Mouse (Mus musculus) myocyte (in vitro differentiated cells): ENCODE results near the gene Ndufa9.

Source experiments
- CEBPB ChIP-seq: IDR thresholded peaks from 2 replicates; pipeline ENCODE4 v1.6.1; 2011; ENCODE audit warnings: mild to moderate bottlenecking, moderate library complexity; ENCODE audit not compliant: poor library complexity, insufficient read depth, severe bottlenecking
- E2F4 ChIP-seq: IDR thresholded peaks from one replicate; pipeline ENCODE4 v1.6.1; 2011; ENCODE audit warnings: mild to moderate bottlenecking, control low read depth, moderate library complexity; ENCODE audit not compliant: insufficient read depth
- MAX ChIP-seq: IDR thresholded peaks from one replicate; pipeline ENCODE4 v1.6.1; 2011; ENCODE audit warnings: low read depth, mild to moderate bottlenecking, control low read depth
- MYOD1 ChIP-seq, 3 experiments: IDR thresholded peaks; one replicate each; pipeline ENCODE4 v1.6.1; 2011; ENCODE audit warnings: control low read depth in 2 of 3, low read depth in 2 of 3, mild to moderate bottlenecking in 2 of 3, moderate library complexity in 1 of 3; ENCODE audit not compliant: insufficient read length in 2 of 3, control insufficient read depth in 1 of 3
- POLR2A ChIP-seq: IDR thresholded peaks from one replicate; pipeline ENCODE4 v1.6.1; 2011; ENCODE audit warnings: low read depth, mild to moderate bottlenecking, control low read depth, moderate library complexity; ENCODE audit not compliant: insufficient read length
- POLR2AphosphoS2 ChIP-seq: IDR thresholded peaks from one replicate; pipeline ENCODE4 v1.6.1; 2011; ENCODE audit warnings: low read depth, control low read depth; ENCODE audit not compliant: insufficient read length
- SRF ChIP-seq: IDR thresholded peaks from one replicate; pipeline ENCODE4 v1.6.1; 2011; ENCODE audit warnings: low read depth; ENCODE audit not compliant: control insufficient read depth, insufficient read length
- TCF3 ChIP-seq: IDR thresholded peaks from one replicate; pipeline ENCODE4 v1.6.1; 2011; ENCODE audit warnings: low read depth, control low read depth; ENCODE audit not compliant: insufficient read length
- USF1 ChIP-seq: IDR thresholded peaks from one replicate; pipeline ENCODE4 v1.6.1; 2011; ENCODE audit warnings: low read depth, mild to moderate bottlenecking, control low read depth, moderate library complexity

- TF ChIP-seq E2F4 (no peak), SRF (no peak), CEBPB (no peak), MYOD1 (IDR thresholded peaks at IDR 0.05; ENCODE audit: control insufficient read depth in 1 of 3, insufficient read length in 2 of 3, low read depth in 2 of 3) (no peak), POLR2A (no peak), TCF3 (no peak), POLR2AphosphoS2 (no peak), MAX (no peak), USF1 (no peak)
These were observed 57.4 kb downstream of the Ndufa9 start for GRCm38 (mm10) chr6:126791488-126791887.
